In the genomic region with DNA sequence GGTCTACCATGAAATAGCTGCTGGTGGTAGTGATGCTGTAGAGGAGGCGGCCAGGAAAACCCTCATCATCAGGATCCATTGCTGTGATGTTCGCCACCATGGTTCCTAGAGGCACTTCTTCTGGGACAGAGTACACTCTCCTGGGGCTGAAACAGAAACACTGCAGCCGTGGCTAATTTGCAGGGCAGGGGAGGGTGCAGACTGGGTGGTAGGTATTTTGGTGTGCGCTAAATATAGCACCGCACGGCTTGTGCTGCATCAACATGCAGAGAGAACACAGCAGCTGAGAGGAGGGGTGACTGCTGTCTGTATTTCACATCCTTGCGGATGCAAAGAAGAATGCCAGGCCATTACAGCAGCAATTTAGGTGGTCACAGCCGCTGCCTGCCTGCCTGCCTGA, we compare ENCODE assay signal across 9 mouse cellular contexts. TPM values are rescaled to one million over a fixed set of nuclear protein-coding genes. Genes with fewer than 3 reads are reported as not detected.
DNase-seq lines count a peak whose midpoint lies in the region; ATAC-seq and TF ChIP-seq lines count a peak whose summit lies in the region.
"Had no signal": no experiment of that assay in that cellular context is flagged by ENCODE, and none has a peak within 500 bp of the region (broad histone marks: within the 10 kb centered on the region; RNA-seq: fewer than 3 reads in every experiment).

No protein-coding gene starts in this region.

- H3K4me2 ChIP-seq in heart, embryonic 13.5 days: peak overlapping the region; percentile 46
- no peak overlapping the region for H3K4me2 ChIP-seq in liver, postnatal 0 days (ENCODE audit: low read depth, low read length)
- H3K4me2 ChIP-seq: lung, embryonic 14.5 days had no signal

- 0 out of 2 replicates have a peak overlapping the region, but pooled peaks have one; percentile 40 for H3K9ac ChIP-seq in heart, embryonic 13.5 days
- H3K9ac ChIP-seq in liver, postnatal 0 days (replicated peaks): no peak overlapping the region
- H3K9ac ChIP-seq: lung, embryonic 14.5 days had no signal

- no peak for TF ChIP-seq EP300 in liver, postnatal 0 days (IDR thresholded peaks at IDR 0.05; ENCODE audit: low read depth)

- ATAC-seq in megakaryocyte, adult 5-6 weeks (ENCODE audit: poor library complexity, severe bottlenecking): no peak
- ATAC-seq in heart, embryonic 13.5 days (ENCODE audit: extremely low read depth, insufficient number of reproducible peaks, low FRiP score, low TSS enrichment): no peak; the same call in 1 of the 2 replicates
- ATAC-seq in liver, postnatal 0 days: no peak

- WGBS in heart, embryonic 13.5 days: 29% methylated on average over 8 of the region's 8 CpGs
- WGBS in liver, postnatal 0 days (ENCODE audit: insufficient replicate concordance): 55% methylated on average over 8 of the region's 8 CpGs

- peak overlapping the region; percentile 68 for H3K27ac ChIP-seq in heart, embryonic 13.5 days (replicated peaks)
- no peak overlapping the region for H3K27ac ChIP-seq in liver, postnatal 0 days (ENCODE audit: low read depth)

- H3K36me3 ChIP-seq in megakaryocyte, embryonic 14.5 days (replicated peaks; ENCODE audit: low read length): peaks cover 3% of the 10 kb centered on the region
- no peaks in the 10 kb centered on the region for H3K36me3 ChIP-seq in heart, embryonic 13.5 days
- H3K36me3 ChIP-seq in liver, postnatal 0 days (replicated peaks; ENCODE audit: insufficient read depth, low read length): no peaks in the 10 kb centered on the region

- H3K4me1 ChIP-seq in megakaryocyte, embryonic 14.5 days: peaks cover 84% of the 10 kb centered on the region
- peaks cover 30% of the 10 kb centered on the region for H3K4me1 ChIP-seq in heart, embryonic 13.5 days
- peaks cover 6% of the 10 kb centered on the region for H3K4me1 ChIP-seq in liver, postnatal 0 days (ENCODE audit: insufficient read depth)

- peak overlapping the region; percentile 60 for H3K4me3 ChIP-seq in megakaryocyte, embryonic 14.5 days (replicated peaks)
- peak overlapping the region; percentile 6 for H3K4me3 ChIP-seq in heart, embryonic 13.5 days
- no peak overlapping the region for H3K4me3 ChIP-seq in liver, postnatal 0 days (ENCODE audit: low read depth, low read length)

- H3K27me3 ChIP-seq in megakaryocyte, embryonic 14.5 days (replicated peaks): peaks cover 7% of the 10 kb centered on the region
- no peaks in the 10 kb centered on the region for H3K27me3 ChIP-seq in heart, embryonic 13.5 days (replicated peaks)
- H3K27me3 ChIP-seq in liver, postnatal 0 days (ENCODE audit: insufficient read depth, low read length): no peaks in the 10 kb centered on the region

- peaks cover 15% of the 10 kb centered on the region for H3K9me3 ChIP-seq in megakaryocyte, embryonic 14.5 days
- no peaks in the 10 kb centered on the region for H3K9me3 ChIP-seq in heart, embryonic 13.5 days
- no peaks in the 10 kb centered on the region for H3K9me3 ChIP-seq in liver, postnatal 0 days (ENCODE audit: low read length)

- TF ChIP-seq CTCF in liver, postnatal 0 days (IDR thresholded peaks at IDR 0.05; ENCODE audit: low read depth): no peak

- intact Hi-C loops in left cerebral cortex, postnatal 25 days (cut with DNase I): loop anchor here (5.0 kb wide), 1 partner anchor 86 kb away; the partner anchor contains the start of gene Atxn7l1

- DNase-seq in left cerebral cortex, postnatal 25 days (ENCODE audit: low spot score in 2 of 2): peak; percentile 70 to 86
- DNase-seq in lung, postnatal 10 days: no peak
- no peak for DNase-seq in embryo, embryonic 10 days (ENCODE audit: low spot score)
- no peak for DNase-seq in kidney, adult 9 months
- no peak for DNase-seq in liver, postnatal 0 days

RNA-seq across cellular contexts. Expression of gene Cdhr3, which starts 31.0 kb away (rescaled TPM):
- polyA plus RNA-seq in megakaryocyte, embryonic 14.5 days (2012; ENCODE audit: insufficient read depth, low replicate concordance): not detected in 2 replicates
- total RNA-seq in megakaryocyte, adult 5-6 weeks (2015): not detected in 2 replicates
- total RNA-seq in megakaryocyte, adult 5-6 weeks (2017): not detected in 2 replicates
- 0.17 and 0.36 TPM in 2 replicates for polyA plus RNA-seq in heart, embryonic 13.5 days (2015; fragmentation: Nextera tagmentation; extraction: Ambion mirVana)
- total RNA-seq in left cerebral cortex, postnatal 25 days (2021): 1 to 10 TPM in 1 of 2 experiments, under 1 TPM in 1; 0.76 to 1.8 TPM
- not detected in 2 replicates for polyA plus RNA-seq in liver, postnatal 0 days (2015; fragmentation: Nextera tagmentation; extraction: Ambion mirVana)
- polyA plus RNA-seq: lung, embryonic 14.5 days had no signal

Comparison
In these comparisons a context has a peak if more than half of its experiments do, and no peak if none do; other contexts are left out.
1. DNase-seq: peak in left cerebral cortex, postnatal 25 days (2 of 2); none in lung, postnatal 10 days (single experiment), embryo, embryonic 10 days (single experiment), kidney, adult 9 months (single experiment) and liver, postnatal 0 days (single experiment).